8 mouse cellular contexts compared by ENCODE assay signal in the genomic region with DNA sequence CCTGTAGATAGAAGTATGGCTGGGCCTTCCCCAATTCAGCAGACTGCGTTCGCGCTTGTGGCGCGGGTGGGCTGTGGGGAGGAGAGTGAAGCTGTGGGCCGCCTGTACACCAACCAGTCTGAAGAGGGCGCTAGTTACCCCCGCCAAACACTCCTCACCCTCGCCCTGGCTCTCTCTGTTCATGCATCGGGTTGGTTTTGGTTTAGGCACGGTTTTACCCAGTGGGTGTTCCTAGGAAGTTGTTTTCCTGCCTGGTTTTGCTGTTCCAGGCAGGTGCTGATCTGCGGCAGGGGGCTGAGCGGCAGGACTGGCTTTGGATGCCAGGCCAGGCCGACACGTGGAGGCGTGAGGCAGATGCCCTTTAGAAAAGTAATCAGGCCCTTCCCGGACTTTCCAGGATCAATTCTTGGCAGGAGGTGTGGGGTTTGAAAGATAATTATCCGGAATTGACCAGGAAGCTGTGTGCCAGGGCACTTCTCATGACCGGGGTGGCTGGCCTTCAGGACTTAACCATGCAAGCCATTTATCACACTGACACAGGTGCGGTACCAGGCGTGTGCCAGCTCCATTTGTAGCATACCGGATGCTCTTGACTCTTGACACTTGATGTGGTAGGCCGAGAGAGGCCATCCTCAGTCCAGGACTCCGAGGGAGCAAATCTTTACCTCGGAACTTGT. TPM values are rescaled to one million over a fixed set of nuclear protein-coding genes. Genes with fewer than 3 reads are reported as not detected.
DNase-seq lines count a peak whose midpoint lies in the region; ATAC-seq and TF ChIP-seq lines count a peak whose summit lies in the region.

No protein-coding gene starts in this region.

- intact Hi-C loops in gastrocnemius, adult 2 months (cut with DNase I) = no loop called here

- TF ChIP-seq POLR2A in spleen, adult 2 months (IDR thresholded peaks at IDR 0.05; ENCODE audit: low read depth, low read length) = no peak

- ATAC-seq in forebrain, embryonic 14.5 days = peak; percentile 36; the same call in 1 of the 2 replicates
- no peak for ATAC-seq in kidney, embryonic 16.5 days (ENCODE audit: low FRiP score, low TSS enrichment)

- no peaks in the 10 kb centered on the region for H3K27me3 ChIP-seq in forebrain, embryonic 14.5 days (replicated peaks; ENCODE audit: control insufficient read depth, insufficient read depth, low read length)
- peaks cover 8% of the 10 kb centered on the region for H3K27me3 ChIP-seq in kidney, embryonic 16.5 days (ENCODE audit: insufficient read depth, low read length)
- H3K27me3 ChIP-seq in spleen, adult 2 months (ENCODE audit: control insufficient read depth, insufficient read depth, low read length) = no peaks in the 10 kb centered on the region

- H3K9me3 ChIP-seq in forebrain, embryonic 14.5 days (replicated peaks; ENCODE audit: control insufficient read depth, low read length) = no peaks in the 10 kb centered on the region
- no peaks in the 10 kb centered on the region for H3K9me3 ChIP-seq in kidney, embryonic 16.5 days (ENCODE audit: low read length)

- WGBS in forebrain, embryonic 14.5 days = 23% methylated on average over 25 of the region's 25 CpGs
- WGBS in kidney, embryonic 16.5 days = 24% methylated on average over 25 of the region's 25 CpGs
- WGBS in macrophage (ENCODE audit: missing documents) = 17% methylated on average over 25 of the region's 25 CpGs
- WGBS in spleen, adult 2 months = 4% methylated on average over 25 of the region's 25 CpGs

- H3K4me1 ChIP-seq in forebrain, embryonic 14.5 days (ENCODE audit: control insufficient read depth, insufficient read depth, low read length) = peaks cover 17% of the 10 kb centered on the region
- peaks cover 23% of the 10 kb centered on the region for H3K4me1 ChIP-seq in kidney, embryonic 16.5 days (ENCODE audit: insufficient read depth, low read length)
- H3K4me1 ChIP-seq in spleen, adult 2 months (ENCODE audit: control insufficient read depth, insufficient read depth, insufficient read length) = peaks cover 10% of the 10 kb centered on the region; the same call in 1 of the 2 replicates

- H3K79me2 ChIP-seq in macrophage (ENCODE audit: inconsistent target) = no peaks in the 10 kb centered on the region

- peak overlapping the region; percentile 77 for H3K4me3 ChIP-seq in gastrocnemius, adult 2 months
- H3K4me3 ChIP-seq in forebrain, embryonic 14.5 days (ENCODE audit: low read depth, low read length) = peak overlapping the region; percentile 55
- peak overlapping the region; percentile 63 for H3K4me3 ChIP-seq in kidney, embryonic 16.5 days (ENCODE audit: low read length)
- peak overlapping the region; percentile 73 for H3K4me3 ChIP-seq in macrophage (ENCODE audit: inconsistent target)
- peak overlapping the region; percentile 77 for H3K4me3 ChIP-seq in spleen, adult 2 months (ENCODE audit: extremely low read depth, insufficient read depth, insufficient read length)

- H3K4me2 ChIP-seq in forebrain, embryonic 14.5 days (ENCODE audit: low read length) = peak overlapping the region; percentile 97
- H3K4me2 ChIP-seq in kidney, embryonic 16.5 days (replicated peaks; ENCODE audit: low read depth, low read length) = peak overlapping the region; percentile 99

- peak overlapping the region; percentile 60; the same call in 1 of the 2 replicates for H3K27ac ChIP-seq in gastrocnemius, adult 2 months
- H3K27ac ChIP-seq in forebrain, embryonic 14.5 days (ENCODE audit: low read depth, low read length) = peak overlapping the region; percentile 73; the same call in 1 of the 2 replicates
- H3K27ac ChIP-seq in kidney, embryonic 16.5 days (ENCODE audit: low read length) = no peak overlapping the region
- H3K27ac ChIP-seq in macrophage = 0 out of 2 replicates have a peak overlapping the region, but pooled peaks have one; percentile 24
- H3K27ac ChIP-seq in spleen, adult 2 months (ENCODE audit: insufficient read depth, low read length) = peak overlapping the region; percentile 85

- TF ChIP-seq CTCF in gastrocnemius, adult 2 months (IDR thresholded peaks at IDR 0.05) = peak; percentile 57
- TF ChIP-seq CTCF in spleen, adult 2 months (IDR thresholded peaks at IDR 0.05; ENCODE audit: extremely low read depth, insufficient read depth, insufficient read length, insufficient replicate concordance) = peak; percentile 74

- DNase-seq in gastrocnemius, adult 2 months = peak; percentile 45
- DNase-seq in gastrocnemius, adult 18-20 months (ENCODE audit: low spot score) = no peak
- DNase-seq in adrenal gland, postnatal 14 days = peak; percentile 73
- DNase-seq in forebrain, embryonic 14.5 days (ENCODE audit: low spot score) = peak; percentile 60
- DNase-seq in spleen, adult 2 months (ENCODE audit: low read depth in 1 of 2, low spot score in 2 of 2) = peak; percentile 71 to 75
- DNase-seq in layer of hippocampus, postnatal 36 days = no peak

- H3K9ac ChIP-seq in forebrain, embryonic 14.5 days (ENCODE audit: low read length) = peak overlapping the region; percentile 82
- peak overlapping the region; percentile 71; the same call in 1 of the 2 replicates for H3K9ac ChIP-seq in kidney, embryonic 16.5 days (replicated peaks; ENCODE audit: low read length)

- H3K36me3 ChIP-seq in forebrain, embryonic 14.5 days (ENCODE audit: control insufficient read depth, insufficient read depth, low read length) = no peaks in the 10 kb centered on the region
- no peaks in the 10 kb centered on the region for H3K36me3 ChIP-seq in kidney, embryonic 16.5 days (ENCODE audit: insufficient read depth, low read length)
- H3K36me3 ChIP-seq in macrophage (ENCODE audit: inconsistent target) = no peaks in the 10 kb centered on the region
- no peaks in the 10 kb centered on the region for H3K36me3 ChIP-seq in spleen, adult 2 months (ENCODE audit: control insufficient read depth, insufficient read depth, low read length)

RNA-seq across cellular contexts. Expression of gene Slc37a1, which starts 8.8 kb away (rescaled TPM):
- 1 to 10 TPM; 3.0 to 4.2 TPM for total RNA-seq in gastrocnemius, adult 2 months (2021)
- 1 to 10 TPM; 3.7 to 5.9 TPM for total RNA-seq in gastrocnemius, adult 18-20 months (2021)
- total RNA-seq in adrenal gland, postnatal 14 days (2021) = 6.7 and 13.3 TPM in 2 replicates
- 6.9 and 7.9 TPM in 2 replicates for polyA plus RNA-seq in forebrain, embryonic 14.5 days (2014; fragmentation: Nextera tagmentation; extraction: Ambion mirVana)
- polyA plus RNA-seq in kidney, embryonic 16.5 days (2015; fragmentation: Nextera tagmentation; extraction: Ambion mirVana) = 2.8 and 3.0 TPM in 2 replicates
- 10 to 100 TPM in 22 of 26 experiments, 1 to 10 TPM in 4; 3.0 to 79.5 (median 25.7) TPM for total RNA-seq in macrophage (2018; cell fraction: chromatin; rRNA removed)
- 10 to 100 TPM in 11 of 26 experiments, 1 to 10 TPM in 15; 4.6 to 14.2 (median 9.4) TPM for total RNA-seq in macrophage (2018; cell fraction: cytosol; rRNA removed)
- total RNA-seq in macrophage (2018; cell fraction: nucleus; rRNA removed) = 10 to 100 TPM in 25 of 26 experiments, 1 to 10 TPM in 1; 9.2 to 42.3 (median 22.1) TPM
- polyA plus RNA-seq in macrophage (2018) = 6.0 to 11.0 TPM (median 7.9 TPM) in 3 replicates
- 26.2 and 33.4 TPM in 2 replicates for polyA plus RNA-seq in spleen, adult 2 months (2012; rRNA removed)
- 1 to 10 TPM; 5.4 to 7.1 TPM for total RNA-seq in layer of hippocampus, postnatal 36 days (2021)

RNA-seq across cellular contexts. Expression of gene Rsph1, which starts 18.2 kb away (rescaled TPM):
- total RNA-seq in gastrocnemius, adult 2 months (2021) = 10 to 100 TPM in 1 of 2 experiments, 1 to 10 TPM in 1; 4.7 to 17.5 TPM
- 10 to 100 TPM in 1 of 2 experiments, 1 to 10 TPM in 1; 2.4 to 11.6 TPM for total RNA-seq in gastrocnemius, adult 18-20 months (2021)
- total RNA-seq in adrenal gland, postnatal 14 days (2021) = 6.4 and 6.7 TPM in 2 replicates
- 2.9 and 3.6 TPM in 2 replicates for polyA plus RNA-seq in forebrain, embryonic 14.5 days (2014; fragmentation: Nextera tagmentation; extraction: Ambion mirVana)
- 2.0 and 2.3 TPM in 2 replicates for polyA plus RNA-seq in kidney, embryonic 16.5 days (2015; fragmentation: Nextera tagmentation; extraction: Ambion mirVana)
- total RNA-seq in macrophage (2018; cell fraction: chromatin; rRNA removed) = not detected
- under 1 TPM in 16 of 26 experiments, not detected in 10; 0.14 to 0.65 (median 0.35) TPM for total RNA-seq in macrophage (2018; cell fraction: cytosol; rRNA removed)
- not detected for total RNA-seq in macrophage (2018; cell fraction: nucleus; rRNA removed)
- polyA plus RNA-seq in macrophage (2018) = 0.33 to 0.92 TPM (median 0.59 TPM) in 3 replicates
- 0.08 and 0.13 TPM in 2 replicates for polyA plus RNA-seq in spleen, adult 2 months (2012; rRNA removed)
- total RNA-seq in layer of hippocampus, postnatal 36 days (2021) = 10 to 100 TPM; 10.8 to 14.3 TPM

Comparison
In these comparisons a context has a peak if more than half of its experiments do, and no peak if none do; other contexts are left out.
1. DNase-seq: peak in gastrocnemius, adult 2 months (single experiment), adrenal gland, postnatal 14 days (single experiment), forebrain, embryonic 14.5 days (single experiment) and spleen, adult 2 months (2 of 2); none in gastrocnemius, adult 18-20 months (single experiment) and layer of hippocampus, postnatal 36 days (0 of 2).
2. Peak in every context shown above with its lines, with median percentiles within 50 percentile points of each other: H3K4me3 ChIP-seq.